Mouse (Mus musculus): ENCODE results near the gene Galnt2.

Galnt2 gene

GRCm38 (mm10) chr8:124328259-124328658 lies 97.1 kb downstream of the Galnt2 start:
- no peak for DNase-seq (ENCODE audit: low spot score)

- no peak for DNase-seq (ENCODE audit: low spot score)
These were observed 98.5 kb downstream of the Galnt2 start for GRCm38 (mm10) chr8:124329690-124330089.

GRCm38 (mm10) chr8:124330433-124330832 lies 99.2 kb downstream of the Galnt2 start:
- DNase-seq (ENCODE audit: low spot score) = peak; percentile 45

GRCm38 (mm10) chr8:124331094-124331493 lies 99.9 kb downstream of the Galnt2 start:
- DNase-seq (ENCODE audit: low spot score) = no peak

GRCm38 (mm10) chr8:124331706-124332105 lies 100.5 kb downstream of the Galnt2 start:
- no peak for DNase-seq (ENCODE audit: low spot score)

- DNase-seq (ENCODE audit: low spot score) = no peak
These were observed 105.1 kb downstream of the Galnt2 start for GRCm38 (mm10) chr8:124336302-124336701.

GRCm38 (mm10) chr8:124339742-124340141 lies 108.6 kb downstream of the Galnt2 start:
- DNase-seq (ENCODE audit: low spot score) = no peak

- DNase-seq (ENCODE audit: low spot score) = peak; percentile 77
These were observed 109.3 kb downstream of the Galnt2 start for GRCm38 (mm10) chr8:124340360-124341068.

- no peak for DNase-seq (ENCODE audit: low spot score)
These were observed 112.0 kb downstream of the Galnt2 start for GRCm38 (mm10) chr8:124343151-124343550.

GRCm38 (mm10) chr8:124343991-124344390 lies 112.8 kb downstream of the Galnt2 start:
- no peak for DNase-seq (ENCODE audit: low spot score)

GRCm38 (mm10) chr8:124345098-124345497 lies 113.9 kb downstream of the Galnt2 start:
- DNase-seq (ENCODE audit: low spot score) = no peak

- DNase-seq (ENCODE audit: low spot score) = peak; percentile 67
These were observed 115.8 kb downstream of the Galnt2 start for GRCm38 (mm10) chr8:124346852-124347523.

- DNase-seq (ENCODE audit: low spot score) = no peak
These were observed 116.9 kb downstream of the Galnt2 start for GRCm38 (mm10) chr8:124348087-124348486.

GRCm38 (mm10) chr8:124349663-124350062 lies 118.5 kb downstream of the Galnt2 start:
- DNase-seq (ENCODE audit: low spot score) = peak; percentile 86

GRCm38 (mm10) chr8:124351636-124352035 lies 120.4 kb downstream of the Galnt2 start:
- DNase-seq (ENCODE audit: low spot score) = peak; percentile 34

GRCm38 (mm10) chr8:124360911-124361310 lies 129.7 kb downstream of the Galnt2 start:
- no peak for DNase-seq (ENCODE audit: low spot score)

- DNase-seq (ENCODE audit: low spot score) = no peak
These were observed 130.7 kb downstream of the Galnt2 start for GRCm38 (mm10) chr8:124361773-124362427.

- no peak for DNase-seq (ENCODE audit: low spot score)
These were observed 131.4 kb downstream of the Galnt2 start for GRCm38 (mm10) chr8:124362589-124362988.

GRCm38 (mm10) chr8:124363337-124363736 lies 132.1 kb downstream of the Galnt2 start:
- no peak for DNase-seq (ENCODE audit: low spot score)

GRCm38 (mm10) chr8:124368213-124368612 lies 137.0 kb downstream of the Galnt2 start:
- DNase-seq (ENCODE audit: low spot score) = peak; percentile 84

GRCm38 (mm10) chr8:124370422-124371183 lies 139.4 kb downstream of the Galnt2 start:
- peak; percentile 36 for DNase-seq (ENCODE audit: low spot score)

GRCm38 (mm10) chr8:124371410-124372123 lies 140.4 kb downstream of the Galnt2 start:
- no peak for DNase-seq (ENCODE audit: low spot score)
